Mouse (Mus musculus): ENCODE measurements around the gene Paqr8. TPM values are rescaled to one million over a fixed set of nuclear protein-coding genes. Genes with fewer than 3 reads are reported as not detected.

Paqr8 gene
- total RNA-seq (2012; rRNA removed) (0.46 and 0.69 TPM in 2 replicates), polyA plus RNA-seq (2012; ENCODE audit: insufficient read depth in 1 of 2, insufficient read length in 2 of 2, low read depth in 1 of 2, low replicate concordance in 2 of 2, missing spikeins in 1 of 2) (1 to 10 TPM in 1 of 2 experiments, not detected in 1; 1.8 TPM)

GRCm38 (mm10) chr1:20890404-20890921 lies at the start of gene Paqr8:
Gene Paqr8, plus strand, starts transcription at chr1:20890606.
- H3K4me3 ChIP-seq (ENCODE audit: control insufficient read depth in 1 of 2, insufficient read depth in 1 of 2, low read depth in 2 of 2, low read length in 2 of 2): peak within 1 kb of the TSS; percentile 60 to 75; a peak in 3 of 4 replicates
- TF ChIP-seq UBTF (IDR thresholded peaks at IDR 0.05; ENCODE audit: borderline replicate concordance, insufficient read depth, low read depth, low read length) (peak; percentile 39; the same call in 1 of the 2 replicates), NELFE (IDR thresholded peaks at IDR 0.05; ENCODE audit: low read depth, low read length) (no peak)
- DNase-seq (ENCODE audit: low read depth, low spot score): peak; percentile 68

GRCm38 (mm10) chr1:20856924-20857902 lies 33.2 kb upstream of the Paqr8 start:
- Histone ChIP-seq H3K27ac (ENCODE audit: control insufficient read depth, low read depth, low read length) (no peak overlapping the region), H3K79me2 (ENCODE audit: control insufficient read depth, insufficient read depth, low read length, poor library complexity) (no peaks in the 10 kb centered on the region), H3K4me3 (ENCODE audit: control insufficient read depth in 1 of 2, insufficient read depth in 1 of 2, low read depth in 2 of 2, low read length in 2 of 2) (no peak overlapping the region), H3K4me1 (ENCODE audit: control insufficient read depth in 1 of 2, insufficient read depth in 2 of 2, low read length in 2 of 2) (no peaks in the 10 kb centered on the region), H3K9ac (ENCODE audit: control insufficient read depth, low read depth, low read length, poor library complexity, severe bottlenecking) (no peak overlapping the region), H3K36me3 (ENCODE audit: control insufficient read depth in 1 of 2, insufficient read depth in 2 of 2, low read length in 2 of 2) (no peaks in the 10 kb centered on the region), H3K9me3 (replicated peaks; ENCODE audit: insufficient read depth, low read length) (no peaks in the 10 kb centered on the region), H3K27me3 (ENCODE audit: control insufficient read depth in 1 of 2, insufficient read depth in 2 of 2, low read length in 2 of 2) (peaks cover 0 to 5% of the 10 kb centered on the region in 2 experiments; a peak in 3 of 4 replicates)
- DNase-seq (ENCODE audit: low read depth, low spot score): no peak
- no peak for TF ChIP-seq KAT2A (conservative IDR thresholded peaks at IDR 0.05; ENCODE audit: low read depth, low read length)

More at GRCm38 (mm10) chr1:20890404-20890921, at the start of gene Paqr8:
- H3K79me2 ChIP-seq (ENCODE audit: control insufficient read depth, insufficient read depth, low read length, poor library complexity): no peaks in the 10 kb centered on the region
- no peaks in the 10 kb centered on the region for H3K9me3 ChIP-seq (replicated peaks; ENCODE audit: insufficient read depth, low read length)
- no peak within 1 kb of the TSS for H3K27ac ChIP-seq (ENCODE audit: control insufficient read depth, low read depth, low read length)
- H3K27me3 ChIP-seq (ENCODE audit: control insufficient read depth in 1 of 2, insufficient read depth in 2 of 2, low read length in 2 of 2): peaks cover 7% of the 10 kb centered on the region in 2 experiments
- H3K9ac ChIP-seq (ENCODE audit: control insufficient read depth, low read depth, low read length, poor library complexity, severe bottlenecking): peak within 1 kb of the TSS; percentile 55
- no peaks in the 10 kb centered on the region; a peak in 1 of 4 replicates for H3K36me3 ChIP-seq (ENCODE audit: control insufficient read depth in 1 of 2, insufficient read depth in 2 of 2, low read length in 2 of 2)
- no peaks in the 10 kb centered on the region for H3K4me1 ChIP-seq (ENCODE audit: control insufficient read depth in 1 of 2, insufficient read depth in 2 of 2, low read length in 2 of 2)

- no peak for DNase-seq (ENCODE audit: low read depth, low spot score)
- H3K4me3 ChIP-seq (ENCODE audit: control insufficient read depth in 1 of 2, insufficient read depth in 1 of 2, low read depth in 2 of 2, low read length in 2 of 2): no peak overlapping the region
- H3K27ac ChIP-seq (ENCODE audit: control insufficient read depth, low read depth, low read length): no peak overlapping the region
- no peak overlapping the region for H3K9ac ChIP-seq (ENCODE audit: control insufficient read depth, low read depth, low read length, poor library complexity, severe bottlenecking)
- H3K9me3 ChIP-seq (replicated peaks; ENCODE audit: insufficient read depth, low read length): no peaks in the 10 kb centered on the region
- no peaks in the 10 kb centered on the region for H3K36me3 ChIP-seq (ENCODE audit: control insufficient read depth in 1 of 2, insufficient read depth in 2 of 2, low read length in 2 of 2)
- H3K27me3 ChIP-seq (ENCODE audit: control insufficient read depth in 1 of 2, insufficient read depth in 2 of 2, low read length in 2 of 2): peaks cover 0 to 5% of the 10 kb centered on the region in 2 experiments; a peak in 3 of 4 replicates
- H3K4me1 ChIP-seq (ENCODE audit: control insufficient read depth in 1 of 2, insufficient read depth in 2 of 2, low read length in 2 of 2): no peaks in the 10 kb centered on the region
- TF ChIP-seq SMC3 (IDR thresholded peaks at IDR 0.05; ENCODE audit: low read depth, low read length): no peak
- no peak for TF ChIP-seq RCOR1 (IDR thresholded peaks at IDR 0.05; ENCODE audit: low read depth, low read length)
- no peak for TF ChIP-seq POLR2AphosphoS5 (IDR thresholded peaks at IDR 0.05; ENCODE audit: borderline replicate concordance, low read depth, low read length)
- no peak for TF ChIP-seq CHD2 (IDR thresholded peaks at IDR 0.05; ENCODE audit: low read length)
- no peak for TF ChIP-seq SIN3A (IDR thresholded peaks at IDR 0.05; ENCODE audit: low read length)
- TF ChIP-seq TCF12 (IDR thresholded peaks at IDR 0.05; ENCODE audit: low read depth, low read length): no peak
- TF ChIP-seq MAZ (IDR thresholded peaks at IDR 0.05; ENCODE audit: low read depth, low read length): no peak
- TF ChIP-seq MAX (IDR thresholded peaks at IDR 0.05; ENCODE audit: low read length): no peak
- no peak for TF ChIP-seq MXI1 (IDR thresholded peaks at IDR 0.05; ENCODE audit: low read depth, low read length)
- no peak for TF ChIP-seq USF2 (IDR thresholded peaks at IDR 0.05; ENCODE audit: borderline replicate concordance in 1 of 2, insufficient read depth in 1 of 2, low read depth in 1 of 2, low read length in 2 of 2)
- TF ChIP-seq RAD21 (IDR thresholded peaks at IDR 0.05; ENCODE audit: low read depth, low read length): no peak
- no peak for TF ChIP-seq TAL1 (IDR thresholded peaks at IDR 0.05; ENCODE audit: low read length)
- no peak for TF ChIP-seq ZNF384 (IDR thresholded peaks at IDR 0.05; ENCODE audit: low read depth, low read length)
- no peak for TF ChIP-seq EP300 (IDR thresholded peaks at IDR 0.05; ENCODE audit: low read depth in 1 of 2, low read length in 2 of 2)
- TF ChIP-seq E2F4 (IDR thresholded peaks at IDR 0.05; ENCODE audit: borderline replicate concordance, low read depth, low read length): no peak
- no peaks in the 10 kb centered on the region for H3K79me2 ChIP-seq (ENCODE audit: control insufficient read depth, insufficient read depth, low read length, poor library complexity)
Measured at GRCm38 (mm10) chr1:20860775-20861174, 29.6 kb upstream of the Paqr8 start.
